Mouse (Mus musculus) midbrain, embryonic 12.5 days (tissue): Measurements from ENCODE around the gene Knl1. TPM values are rescaled to one million over a fixed set of nuclear protein-coding genes. Genes with fewer than 3 reads are reported as not detected.

Experiments
- ATAC-seq: fragments of 200-750 bp; cut with Nextera tagmentation; 2 replicates; pipeline ENCODE4 v1.8.0; 2017; ENCODE audit warnings: low read depth, moderate TSS enrichment, moderate library complexity; ENCODE audit not compliant: low FRiP score
- H3K27ac ChIP-seq: fragments of 300-500 bp; sonication (generic); replicated peaks from 2 replicates; pipeline ENCODE4 v1.5.1; 2016; ENCODE audit warnings: mild to moderate bottlenecking
- H3K27me3 ChIP-seq: fragments of 300-500 bp; sonication (generic); 2 replicates; pipeline ENCODE4 v1.6.1; 2016; ENCODE audit warnings: mild to moderate bottlenecking
- H3K36me3 ChIP-seq: fragments of 300-500 bp; sonication (generic); 2 replicates; pipeline ENCODE4 v1.6.1; 2016
- H3K4me1 ChIP-seq: fragments of 300-500 bp; sonication (generic); 2 replicates; pipeline ENCODE4 v1.6.1; 2016
- H3K4me2 ChIP-seq: fragments of 300-500 bp; sonication (generic); replicated peaks from 2 replicates; pipeline ENCODE4 v1.6.1; 2016; ENCODE audit warnings: mild to moderate bottlenecking, moderate library complexity
- H3K4me3 ChIP-seq: fragments of 300-500 bp; sonication (generic); 2 replicates; pipeline ENCODE4 v1.5.1; 2016; ENCODE audit warnings: mild to moderate bottlenecking
- H3K9ac ChIP-seq: fragments of 300-500 bp; sonication (generic); replicated peaks from 2 replicates; pipeline ENCODE4 v1.6.1; 2016; ENCODE audit warnings: mild to moderate bottlenecking, moderate library complexity
- H3K9me3 ChIP-seq: fragments of 300-500 bp; sonication (generic); 2 replicates; pipeline ENCODE4 v1.6.1; 2016; ENCODE audit warnings: mild to moderate bottlenecking
- WGBS: fragments of 180-500 bp; shearing (Covaris S2); methylation state at CpG from one replicate; pipeline ENCODE4 v1.1.7; 2016; 5-methylcytosine and 5-hydroxymethylcytosine counted together
- polyA plus RNA-seq: library from polyadenylated mRNA; unstranded; fragments of >200 nt; fragmentation: Nextera tagmentation; extraction: Ambion mirVana; gene quantifications from 2 replicates; pipeline ENCODE4 v1.2.1, GENCODE M21; 2016

The Knl1 gene
- polyA plus RNA-seq, 1 experiment from 2014 or later = 60.3 TPM

GRCm38 (mm10) chr2:119019538-119019937 lies 27.4 kb upstream of the Knl1 start:
- Histone ChIP-seq H3K9me3 (0 out of 2 replicates have a peak, but pooled peaks cover 3% of the 10 kb centered on the region), H3K4me3 (no peak overlapping the region), H3K4me1 (peaks cover 8% of the 10 kb centered on the region; the same call in 1 of the 2 replicates), H3K4me2 (no peak overlapping the region), H3K9ac (no peak overlapping the region), H3K27me3 (no peaks in the 10 kb centered on the region), H3K36me3 (peaks cover 36% of the 10 kb centered on the region), H3K27ac (no peak overlapping the region)
- WGBS = 67% methylated on average over 4 of the region's 4 CpGs
- ATAC-seq = no peak; the same call in 1 of the 2 replicates

- H3K4me2 ChIP-seq = no peak overlapping the region
- H3K9me3 ChIP-seq = no peaks in the 10 kb centered on the region
- peaks cover 34% of the 10 kb centered on the region for H3K36me3 ChIP-seq
- 96% methylated on average over 6 of the region's 6 CpGs for WGBS
- no peak for ATAC-seq
- H3K27me3 ChIP-seq = no peaks in the 10 kb centered on the region
- no peak overlapping the region for H3K27ac ChIP-seq
- H3K9ac ChIP-seq = no peak overlapping the region
- H3K4me3 ChIP-seq = no peak overlapping the region
- H3K4me1 ChIP-seq = peaks cover 8% of the 10 kb centered on the region; the same call in 1 of the 2 replicates
Observed at GRCm38 (mm10) chr2:119023154-119023660, 23.7 kb upstream of the Knl1 start.

GRCm38 (mm10) chr2:119024536-119025238 lies 22.2 kb upstream of the Knl1 start:
- 74% methylated on average over 9 of the region's 9 CpGs for WGBS

GRCm38 (mm10) chr2:119025239-119025616 lies 21.7 kb upstream of the Knl1 start:
- Histone ChIP-seq H3K4me1 (peaks cover 9% of the 10 kb centered on the region), H3K27ac (no peak overlapping the region), H3K9ac (no peak overlapping the region), H3K36me3 (peaks cover 24% of the 10 kb centered on the region), H3K27me3 (no peaks in the 10 kb centered on the region), H3K9me3 (no peaks in the 10 kb centered on the region), H3K4me2 (no peak overlapping the region), H3K4me3 (no peak overlapping the region)
- WGBS = 77% methylated on average over 4 of the region's 4 CpGs
- no peak for ATAC-seq

More at GRCm38 (mm10) chr2:119024536-119025238, 22.2 kb upstream of the Knl1 start:
- H3K27ac ChIP-seq = no peak overlapping the region
- no peaks in the 10 kb centered on the region for H3K27me3 ChIP-seq
- no peak overlapping the region for H3K9ac ChIP-seq
- H3K4me2 ChIP-seq = no peak overlapping the region
- H3K36me3 ChIP-seq = peaks cover 28% of the 10 kb centered on the region
- H3K4me3 ChIP-seq = no peak overlapping the region
- ATAC-seq = no peak
- H3K4me1 ChIP-seq = peaks cover 9% of the 10 kb centered on the region
- H3K9me3 ChIP-seq = no peaks in the 10 kb centered on the region

GRCm38 (mm10) chr2:119026951-119027350 lies 20.0 kb upstream of the Knl1 start:
- no peak overlapping the region for H3K4me3 ChIP-seq
- H3K4me1 ChIP-seq = peaks cover 9% of the 10 kb centered on the region
- peaks cover 11% of the 10 kb centered on the region for H3K36me3 ChIP-seq
- H3K9me3 ChIP-seq = no peaks in the 10 kb centered on the region
- ATAC-seq = no peak
- H3K4me2 ChIP-seq = no peak overlapping the region
- H3K27me3 ChIP-seq = peaks cover 6% of the 10 kb centered on the region; the same call in 1 of the 2 replicates
- 91% methylated on average over 4 of the region's 4 CpGs for WGBS
- no peak overlapping the region for H3K27ac ChIP-seq
- H3K9ac ChIP-seq = no peak overlapping the region

- Histone ChIP-seq H3K4me3 (peak within 1 kb of the TSS; percentile 59), H3K4me1 (peaks cover 9% of the 10 kb centered on the region), H3K9me3 (no peaks in the 10 kb centered on the region), H3K36me3 (peaks cover 5% of the 10 kb centered on the region; the same call in 1 of the 2 replicates), H3K27me3 (peaks cover 6% of the 10 kb centered on the region; the same call in 1 of the 2 replicates), H3K9ac (peak within 1 kb of the TSS; percentile 70), H3K4me2 (peak within 1 kb of the TSS; percentile 81), H3K27ac (no peak within 1 kb of the TSS)
- under 1% methylated on average over 28 of the region's 28 CpGs for WGBS
- ATAC-seq = peak; percentile 97
Observed at GRCm38 (mm10) chr2:119028941-119029551, 17.9 kb upstream of the Knl1 start, which contains the start of gene Ccdc32. Ccdc32 (minus strand) TSS chr2:119029393.

GRCm38 (mm10) chr2:119032191-119032590 lies 14.7 kb upstream of the Knl1 start:
- no peak overlapping the region for H3K4me3 ChIP-seq
- peaks cover 5% of the 10 kb centered on the region; the same call in 1 of the 2 replicates for H3K36me3 ChIP-seq
- no peaks in the 10 kb centered on the region for H3K9me3 ChIP-seq
- H3K27me3 ChIP-seq = peaks cover 6% of the 10 kb centered on the region; the same call in 1 of the 2 replicates
- H3K9ac ChIP-seq = no peak overlapping the region
- 73% methylated on average over 4 of the region's 4 CpGs for WGBS
- H3K4me1 ChIP-seq = peaks cover 18% of the 10 kb centered on the region
- no peak overlapping the region for H3K4me2 ChIP-seq
- no peak for ATAC-seq
- no peak overlapping the region for H3K27ac ChIP-seq

- under 1% methylated on average over 48 of the region's 49 CpGs for WGBS
Observed at GRCm38 (mm10) chr2:119034656-119035396, 12.1 kb upstream of the Knl1 start, which contains the start of gene Rpusd2. Rpusd2 (plus strand) TSS chr2:119034790.

GRCm38 (mm10) chr2:119035397-119035745 lies 11.5 kb upstream of the Knl1 start:
- Histone ChIP-seq H3K27me3 (peaks cover 6% of the 10 kb centered on the region; the same call in 1 of the 2 replicates), H3K9ac (peak overlapping the region; percentile 81), H3K27ac (peak overlapping the region; percentile 95), H3K36me3 (peaks cover 30% of the 10 kb centered on the region), H3K9me3 (no peaks in the 10 kb centered on the region), H3K4me3 (peak overlapping the region; percentile 86), H3K4me2 (peak overlapping the region; percentile 59), H3K4me1 (peaks cover 9% of the 10 kb centered on the region)
- 6% methylated on average over 7 of the region's 7 CpGs for WGBS
- no peak for ATAC-seq

More at GRCm38 (mm10) chr2:119034656-119035396, 12.1 kb upstream of the Knl1 start, which contains the start of gene Rpusd2:
- peak; percentile 97 for ATAC-seq
- H3K27ac ChIP-seq = peak within 1 kb of the TSS; percentile 95
- H3K4me3 ChIP-seq = peak within 1 kb of the TSS; percentile 86
- H3K9me3 ChIP-seq = no peaks in the 10 kb centered on the region
- H3K27me3 ChIP-seq = peaks cover 6% of the 10 kb centered on the region; the same call in 1 of the 2 replicates
- H3K36me3 ChIP-seq = peaks cover 28% of the 10 kb centered on the region
- peaks cover 9% of the 10 kb centered on the region for H3K4me1 ChIP-seq
- H3K4me2 ChIP-seq = peak within 1 kb of the TSS; percentile 59
- H3K9ac ChIP-seq = peak within 1 kb of the TSS; percentile 81

- no peak overlapping the region for H3K4me3 ChIP-seq
- no peak overlapping the region for H3K27ac ChIP-seq
- no peak for ATAC-seq
- no peaks in the 10 kb centered on the region for H3K27me3 ChIP-seq
- H3K9ac ChIP-seq = no peak overlapping the region
- H3K9me3 ChIP-seq = no peaks in the 10 kb centered on the region
- peaks cover 4% of the 10 kb centered on the region for H3K4me1 ChIP-seq
- no peak overlapping the region for H3K4me2 ChIP-seq
- WGBS = 52% methylated on average over 4 of the region's 4 CpGs
- peaks cover 32% of the 10 kb centered on the region for H3K36me3 ChIP-seq
Observed at GRCm38 (mm10) chr2:119040882-119041281, 6.0 kb upstream of the Knl1 start.

- Histone ChIP-seq H3K4me3 (no peak overlapping the region), H3K36me3 (0 out of 2 replicates have a peak, but pooled peaks cover 3% of the 10 kb centered on the region), H3K4me1 (peaks cover 13% of the 10 kb centered on the region), H3K9me3 (no peaks in the 10 kb centered on the region), H3K27me3 (no peaks in the 10 kb centered on the region), H3K27ac (no peak overlapping the region), H3K9ac (no peak overlapping the region), H3K4me2 (no peak overlapping the region)
- WGBS = 76% methylated on average over 2 of the region's 2 CpGs
- no peak for ATAC-seq
Observed at GRCm38 (mm10) chr2:119045163-119045562, 1.8 kb upstream of the Knl1 start.
